Mouse (Mus musculus) brain, adult 2 months (tissue): ENCODE measurements around the gene Dll3.

Experiments
- DNase-seq: peaks from one replicate; pipeline ENCODE4 v3.0.0; 2011; ENCODE audit warnings: low read depth, low spot score

Dll3 gene

DNA sequence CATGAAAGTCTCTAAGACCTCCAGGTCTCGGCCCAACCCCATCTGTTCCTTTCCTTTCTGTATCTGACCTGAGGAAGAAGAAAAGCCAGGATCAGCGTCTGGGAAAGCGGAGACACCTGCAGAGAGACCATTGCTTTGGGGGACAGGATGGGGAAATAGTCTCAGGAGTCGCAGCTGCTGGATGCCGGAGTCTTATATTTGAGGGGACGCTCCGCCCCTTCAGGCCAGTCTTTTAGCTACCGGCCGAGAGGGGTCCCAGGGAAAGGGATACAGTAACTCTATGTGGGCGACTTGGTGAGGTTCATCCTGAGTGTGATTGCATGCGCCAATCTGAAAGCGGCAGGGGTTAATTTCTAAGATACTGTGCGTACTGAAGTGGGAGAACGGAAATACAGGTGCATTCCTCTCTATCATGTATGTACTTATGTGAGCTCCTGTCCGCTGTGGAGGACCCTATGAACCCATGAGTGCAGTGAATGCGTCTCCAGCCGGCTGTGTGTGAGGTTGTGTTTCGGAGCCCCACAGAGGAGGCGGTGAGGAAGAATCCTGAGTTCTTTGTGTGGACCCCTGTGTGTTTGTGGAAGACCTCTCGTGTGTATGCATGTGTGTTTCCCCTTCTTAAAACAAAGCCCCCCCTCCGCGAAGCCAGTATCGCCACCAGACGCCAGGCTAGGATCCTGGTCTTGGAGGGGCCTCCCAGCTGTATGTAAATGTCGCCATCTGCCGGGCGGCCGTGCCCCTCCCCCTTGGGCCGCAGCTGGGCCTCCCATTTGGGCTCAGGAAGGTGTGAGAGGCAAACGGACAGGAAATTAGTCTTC, at the start of gene Dll3:
Gene Dll3, minus strand, starts transcription at position 623 of the 818 bp plus-strand sequence.
- DNase-seq = peak; percentile 33

DNA sequence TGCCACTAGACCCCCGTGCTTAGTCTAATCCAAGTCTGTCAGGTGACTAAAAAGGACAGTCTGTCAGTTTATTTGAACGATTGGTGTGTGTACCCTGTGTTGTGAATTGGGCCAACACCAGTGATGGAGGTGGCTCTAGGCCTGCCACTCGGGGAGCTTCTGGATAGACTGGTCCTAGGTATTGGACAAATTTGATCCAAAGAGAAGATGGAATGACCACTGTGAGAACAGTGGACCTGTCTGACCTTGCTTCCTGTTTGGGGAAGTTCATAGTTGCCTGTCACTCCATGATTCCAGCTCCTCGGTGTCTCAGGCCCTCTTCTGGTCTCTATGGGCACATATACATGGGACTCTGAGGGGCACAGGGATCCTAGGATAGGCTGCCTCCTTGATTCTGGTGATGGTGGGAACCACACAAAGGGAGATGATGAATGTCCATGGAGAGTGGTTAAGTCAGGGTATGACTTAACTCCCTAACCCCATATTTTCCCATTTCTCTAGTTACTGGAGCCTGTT, 49.7 kb upstream of the Dll3 start:
- no peak for DNase-seq

DNA sequence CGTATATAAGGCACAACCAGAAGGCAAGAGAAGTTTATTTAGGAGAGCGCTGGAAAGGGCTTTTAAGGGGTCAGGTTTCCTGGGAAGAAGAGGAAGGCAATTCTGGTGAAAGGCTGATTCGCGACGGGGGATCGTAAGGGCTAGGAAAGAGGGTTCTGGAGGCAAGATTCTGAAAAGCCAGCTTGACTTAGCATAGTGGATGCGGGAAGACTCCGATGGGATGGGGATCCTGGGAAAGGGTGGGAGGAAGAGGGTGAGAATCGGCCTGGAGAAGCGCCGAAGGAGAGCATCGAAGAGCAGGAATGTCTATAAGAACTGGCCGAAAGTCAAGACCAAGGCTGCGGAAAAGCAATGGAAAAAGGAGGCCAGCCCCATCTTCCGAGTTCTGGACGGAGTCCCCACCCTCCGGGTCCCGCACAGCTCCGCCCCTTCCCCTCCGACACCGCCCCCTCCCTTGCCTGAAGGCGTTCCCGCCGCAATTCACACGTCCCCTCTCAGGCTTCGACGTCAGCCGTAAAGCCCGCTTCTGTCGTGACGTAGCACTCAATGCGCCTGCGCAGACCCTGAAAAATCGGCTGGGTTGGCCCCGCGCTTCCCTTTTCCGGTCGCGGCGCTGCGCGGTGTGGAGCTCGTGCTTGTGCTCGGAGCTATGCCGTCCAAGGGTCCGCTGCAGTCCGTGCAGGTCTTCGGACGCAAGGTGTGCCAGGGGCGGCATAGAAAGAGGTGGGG, 48.3 kb upstream of the Dll3 start, which contains the start of gene Rps16:
Gene Rps16, plus strand, starts transcription at position 498 of the 729 bp plus-strand sequence.
- peak; percentile 99 for DNase-seq

DNA sequence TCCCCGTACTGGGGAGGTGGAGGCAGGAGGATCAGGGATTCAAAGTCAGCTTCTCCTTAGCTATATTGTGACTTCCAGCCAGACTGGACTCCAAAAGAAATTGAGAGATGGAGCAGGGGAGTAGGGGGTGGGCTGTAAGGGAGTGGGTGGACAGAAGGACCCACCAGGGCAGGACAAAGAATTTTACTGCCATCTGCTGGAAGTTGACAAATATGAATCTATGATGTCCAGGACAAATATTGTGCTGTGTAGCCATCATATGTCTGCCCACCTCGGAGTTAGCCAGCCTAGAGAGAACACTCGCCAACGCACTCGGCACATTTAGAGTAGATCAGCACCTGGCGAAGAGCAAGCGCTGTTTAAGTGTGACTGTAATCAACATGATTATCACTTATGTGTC, 46.6 kb upstream of the Dll3 start:
- DNase-seq = no peak

DNA sequence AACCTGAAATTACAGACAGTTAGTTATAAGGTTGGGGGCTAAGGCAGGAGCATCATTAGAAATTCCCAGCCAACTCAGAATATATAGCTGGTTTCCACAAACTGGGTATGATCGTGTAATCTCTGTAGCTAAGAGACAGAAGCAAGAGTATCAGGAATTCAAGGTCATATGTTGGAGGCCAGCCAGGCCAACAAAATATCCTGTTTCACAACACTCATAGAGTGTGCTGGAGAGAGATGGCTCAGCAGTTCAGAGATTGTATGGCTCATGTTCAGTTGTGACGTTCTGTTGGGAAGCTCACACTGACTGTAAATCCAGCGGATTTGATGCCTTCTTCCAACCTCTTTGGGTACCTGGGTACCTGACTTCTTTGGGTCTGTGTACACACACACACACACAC, 45.7 kb upstream of the Dll3 start:
- DNase-seq = no peak

DNA sequence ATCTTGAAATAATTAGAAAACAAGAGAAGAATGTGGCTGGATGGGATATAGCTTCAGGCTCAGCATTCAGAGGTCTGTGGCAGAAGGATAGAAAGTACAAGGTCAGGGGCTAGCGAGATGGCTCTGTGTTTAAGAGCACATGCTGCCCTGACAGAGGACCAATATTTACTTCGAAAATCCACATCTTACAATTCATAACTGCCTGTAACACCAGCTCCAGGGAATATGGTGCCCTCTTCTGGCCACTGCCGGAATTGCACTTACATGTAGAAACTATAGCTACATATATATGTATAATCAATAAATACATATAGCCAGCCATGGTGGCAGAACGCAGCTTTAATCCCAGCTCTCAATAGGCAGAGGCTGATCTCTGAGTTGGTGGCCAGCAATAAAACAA, 42.6 kb upstream of the Dll3 start:
- DNase-seq = peak; percentile 86

DNA sequence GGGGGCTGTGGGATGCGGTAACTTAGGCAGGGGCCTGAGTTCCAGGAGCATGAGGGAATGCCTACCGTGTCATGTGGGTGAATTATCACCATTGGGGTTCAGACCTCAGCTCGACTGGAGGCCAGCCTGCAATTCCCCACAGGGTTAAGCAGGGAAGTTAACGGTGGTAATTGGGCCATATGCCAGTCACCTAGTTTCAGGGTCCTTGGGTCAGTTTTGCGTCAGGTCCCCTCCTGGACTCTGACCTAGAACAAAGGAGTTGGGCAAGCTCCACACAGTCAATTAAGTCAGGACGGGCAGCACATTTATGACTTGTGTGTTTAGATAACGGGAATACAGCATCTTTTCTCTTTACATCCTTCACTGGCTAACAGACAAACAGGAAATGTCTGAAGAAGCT, 39.3 kb upstream of the Dll3 start:
- DNase-seq = no peak

DNA sequence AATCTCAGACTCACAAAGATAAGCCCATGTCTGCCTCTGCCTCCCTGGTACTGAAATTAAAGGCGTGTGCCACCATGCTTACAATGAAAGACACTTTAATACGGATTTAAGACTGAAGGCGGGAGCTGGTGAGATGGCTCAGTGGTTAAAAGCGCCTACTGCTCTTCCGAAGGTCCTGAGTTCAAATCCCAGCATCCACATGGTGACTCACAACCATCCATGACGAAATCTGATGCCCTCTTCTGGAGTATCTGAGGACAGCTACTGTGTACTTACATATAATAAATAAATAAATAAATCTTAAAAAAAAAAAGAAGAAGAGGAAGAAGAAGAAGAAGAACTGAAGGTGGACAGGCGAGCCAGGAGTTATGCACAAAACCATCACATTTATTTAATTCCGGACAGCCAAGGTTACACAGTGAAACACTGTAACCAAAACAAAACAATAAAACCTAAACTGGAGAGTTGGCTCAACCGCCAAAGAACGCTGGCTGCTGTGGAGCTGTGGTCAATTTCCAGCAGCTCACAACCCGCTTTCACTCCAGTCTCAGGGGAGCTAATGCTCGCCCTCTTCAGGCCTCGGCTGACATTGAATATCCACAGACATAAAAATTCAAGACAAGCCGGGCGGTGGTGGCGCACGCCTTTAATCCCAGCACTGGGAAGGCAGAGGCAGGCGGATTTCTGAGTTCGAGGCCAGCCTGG, 37.3 kb upstream of the Dll3 start:
- DNase-seq = peak; percentile 39

DNA sequence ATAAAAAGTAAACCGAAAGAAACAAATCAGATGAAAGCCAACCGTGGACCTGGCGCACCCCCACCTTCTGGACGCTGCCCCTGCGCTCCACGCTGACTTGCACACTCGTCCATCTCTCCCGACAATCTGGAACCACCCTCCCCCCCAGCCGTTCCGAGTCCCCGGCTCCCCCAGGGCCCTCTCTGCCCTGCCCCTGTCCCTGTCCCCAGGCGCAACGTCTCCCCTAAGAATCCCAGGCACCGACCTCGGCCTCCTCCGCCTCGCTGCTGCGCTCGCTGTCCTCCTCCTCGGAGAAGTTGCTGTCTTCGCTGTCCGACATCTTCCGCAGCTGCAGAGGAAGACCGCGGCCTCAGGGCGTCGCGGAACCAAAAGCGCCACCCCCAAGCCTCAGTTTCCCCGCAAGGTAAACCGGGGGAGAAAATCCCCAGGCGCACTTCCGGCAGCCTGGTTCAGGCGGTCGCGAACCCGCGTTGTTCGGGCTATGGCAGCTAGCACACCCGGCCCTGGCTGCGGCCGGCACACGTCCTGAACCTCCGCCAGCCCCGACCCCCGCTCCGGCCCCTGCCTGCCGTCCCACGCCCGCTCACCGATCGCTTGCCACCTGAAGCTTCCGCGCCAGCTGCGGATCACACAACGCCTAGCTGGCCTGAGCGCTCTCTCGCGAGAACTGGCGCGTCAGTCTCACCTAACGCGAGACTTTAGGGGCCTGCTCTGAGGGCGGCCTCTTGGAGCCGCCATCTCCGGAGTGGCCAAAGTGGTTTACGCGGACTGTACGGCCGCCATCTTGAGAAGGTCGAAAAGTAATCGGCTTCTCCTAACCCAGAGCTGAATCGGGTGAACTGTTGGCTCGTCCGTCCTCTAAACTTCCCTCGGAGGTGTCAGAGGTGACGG, 36.3 kb upstream of the Dll3 start, which contains the start of gene Supt5:
Gene Supt5, minus strand, starts transcription at position 639 of the 891 bp plus-strand sequence.
- peak; percentile 99 for DNase-seq

DNA sequence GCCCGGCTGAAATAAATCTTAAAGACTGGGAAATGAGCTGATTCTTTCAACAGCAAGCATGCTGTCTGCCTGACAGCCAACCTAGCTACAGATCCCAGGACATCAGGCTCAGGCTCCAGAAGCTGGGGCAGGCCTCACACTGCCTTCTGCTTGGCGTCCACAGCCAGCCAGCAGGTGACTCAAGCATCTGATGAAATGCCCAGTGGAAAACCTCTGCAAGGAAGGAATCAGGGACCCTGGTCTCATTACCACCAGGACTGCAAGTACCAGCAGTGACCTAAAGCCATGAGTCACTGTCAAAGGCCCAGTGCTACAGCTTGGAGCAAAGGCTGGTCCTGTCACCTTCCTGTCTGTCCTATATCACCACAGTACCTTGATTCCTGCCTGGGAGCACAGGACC, 33.4 kb upstream of the Dll3 start:
- DNase-seq = no peak

DNA sequence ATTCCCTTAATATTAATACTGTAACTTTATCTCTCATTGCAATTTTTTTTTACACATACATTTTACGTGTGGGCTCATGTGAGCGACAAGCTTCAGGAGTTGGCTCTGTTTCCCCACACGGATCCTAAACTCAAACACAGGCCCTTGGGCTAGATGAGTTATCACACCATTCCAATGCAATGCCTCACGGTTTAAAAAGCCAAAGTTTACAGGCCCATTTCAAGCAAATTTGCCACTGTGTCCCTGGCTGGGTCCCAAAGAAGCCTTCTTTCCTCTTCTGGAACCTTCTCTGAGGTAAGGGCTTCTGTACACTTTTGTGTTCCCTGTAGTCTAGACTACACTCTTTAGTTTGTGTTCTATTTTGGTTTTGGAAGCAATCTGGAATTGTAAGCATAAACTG, 32.5 kb upstream of the Dll3 start:
- DNase-seq = no peak

DNA sequence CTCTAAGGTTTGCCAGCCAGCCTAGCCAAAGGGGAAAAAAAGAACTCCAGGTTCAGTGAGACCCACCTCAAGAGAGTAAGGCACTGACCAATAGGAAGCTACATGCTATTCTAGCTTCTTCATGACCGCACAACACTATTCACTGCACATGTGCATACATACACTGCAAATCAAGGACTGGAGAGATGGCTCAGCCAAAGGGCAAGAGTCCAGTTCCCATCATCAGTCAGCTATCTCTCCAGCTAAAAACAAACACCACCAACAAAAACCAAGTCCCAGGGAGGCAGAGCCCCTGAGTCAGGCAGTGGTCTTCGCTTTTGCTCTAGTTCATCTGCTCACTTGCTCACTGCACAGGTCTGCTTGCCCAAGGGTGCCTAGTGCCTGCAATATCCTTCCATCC, 26.2 kb upstream of the Dll3 start:
- DNase-seq = no peak

DNA sequence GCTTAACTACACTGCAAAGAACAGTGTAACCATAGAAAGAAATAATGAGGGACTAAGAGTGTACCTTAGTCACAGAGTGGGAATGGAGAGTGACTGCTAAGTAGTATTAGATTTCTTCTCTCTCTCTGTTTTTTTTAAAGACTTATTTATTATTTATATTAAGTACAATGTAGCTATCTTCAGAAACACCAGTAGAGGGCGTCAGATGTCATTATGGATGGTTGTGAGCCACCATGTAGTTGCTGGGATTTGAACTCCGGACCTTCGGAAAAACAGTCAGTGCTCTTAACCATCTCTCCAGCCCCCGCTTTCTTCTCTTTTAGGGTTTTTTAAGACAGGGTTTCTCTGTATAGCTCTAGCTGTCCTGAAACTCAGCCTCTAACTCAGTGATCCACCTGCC, 24.4 kb upstream of the Dll3 start:
- DNase-seq = no peak

DNA sequence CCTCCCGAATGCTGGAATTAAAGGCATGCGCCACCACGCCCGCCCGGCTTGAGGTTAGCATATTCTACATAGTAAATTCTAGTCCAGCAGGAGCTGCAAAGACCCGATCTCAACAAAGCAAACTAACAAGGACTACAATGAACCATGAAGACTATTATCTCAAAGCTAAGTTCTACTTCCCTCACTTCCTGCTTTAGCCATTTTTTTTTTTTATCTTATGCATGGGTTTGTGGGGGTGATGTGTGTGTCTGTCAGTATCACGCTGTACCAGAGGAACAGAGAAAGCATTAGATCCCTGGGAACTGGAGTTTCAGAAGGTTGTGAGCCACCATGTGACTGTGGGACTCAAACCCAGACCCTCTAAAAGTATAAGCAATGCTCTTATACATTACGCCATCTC, 23.3 kb upstream of the Dll3 start:
- no peak for DNase-seq

DNA sequence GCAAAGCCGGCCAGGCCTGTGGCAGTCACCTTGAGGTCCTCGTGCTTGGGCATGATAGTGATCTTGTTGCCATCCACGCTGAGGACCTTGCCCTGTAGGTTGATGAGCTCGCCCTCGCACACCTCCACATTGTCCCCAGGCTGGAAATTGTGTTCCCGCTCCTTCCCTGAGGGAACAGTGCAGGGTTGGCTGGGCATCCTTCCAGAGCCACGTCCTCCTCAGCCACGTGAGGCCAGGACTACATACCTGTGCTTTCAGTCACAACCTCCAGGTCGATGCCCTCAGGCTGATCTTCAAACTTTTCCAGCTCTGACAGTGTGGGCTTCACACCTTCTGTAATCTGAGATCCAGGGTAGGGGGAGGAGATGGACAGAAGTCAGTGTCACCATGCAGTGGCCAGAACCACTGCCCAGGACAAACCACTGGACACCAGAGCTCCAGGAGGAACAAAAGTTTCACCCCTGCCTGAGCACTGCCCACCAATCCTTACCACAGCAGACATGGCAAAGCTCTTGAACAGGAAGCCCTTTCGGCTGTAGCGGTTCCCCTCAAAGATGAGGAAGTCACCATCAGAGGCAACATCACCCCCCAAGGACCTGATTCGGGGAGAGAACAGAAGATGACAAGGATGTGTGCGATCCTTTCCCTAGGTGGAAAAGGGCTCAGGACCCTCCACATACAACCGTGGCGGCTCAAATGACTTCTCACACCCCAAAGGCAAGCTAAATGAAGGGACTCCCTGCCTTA, 20.1 kb upstream of the Dll3 start:
- DNase-seq = no peak

DNA sequence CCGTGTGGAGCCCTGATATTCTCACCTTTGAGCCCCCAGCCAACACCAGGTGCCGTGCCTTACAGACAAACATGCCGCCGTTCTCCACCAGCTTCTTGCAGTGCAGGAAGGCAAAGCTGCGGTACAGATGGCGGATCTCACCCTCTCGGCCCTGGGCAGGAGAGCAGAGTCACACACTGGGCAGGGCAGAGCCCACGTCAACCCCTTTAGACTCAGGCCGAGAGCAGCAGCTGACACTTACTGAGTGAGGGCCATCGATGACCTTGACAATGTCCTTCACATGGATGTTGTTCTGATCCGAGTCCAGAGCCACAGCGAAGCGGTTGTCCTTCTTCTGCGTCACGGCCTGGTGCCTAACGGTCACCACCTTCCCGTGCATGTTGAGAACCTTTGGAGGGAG, 16.7 kb upstream of the Dll3 start:
- DNase-seq = no peak

DNA sequence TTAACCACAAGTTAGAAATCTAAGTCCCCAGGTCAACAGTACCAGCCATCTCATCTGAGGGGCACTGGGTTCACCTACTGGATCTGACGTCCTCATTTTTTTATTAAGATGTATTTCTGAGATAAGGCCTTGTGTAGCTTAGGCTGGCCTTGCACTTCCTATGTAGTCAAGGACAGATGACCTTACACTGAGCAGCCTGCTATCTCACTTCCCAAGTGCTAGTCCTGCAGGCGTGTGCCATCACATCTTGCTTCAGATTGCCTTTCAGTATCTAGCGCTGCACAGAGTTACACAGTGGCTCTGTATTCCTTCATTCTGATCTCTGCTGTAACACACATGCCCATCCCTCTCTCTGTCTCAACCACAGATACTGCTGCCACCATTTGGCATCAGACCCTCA, 16.0 kb upstream of the Dll3 start:
- DNase-seq = no peak

DNA sequence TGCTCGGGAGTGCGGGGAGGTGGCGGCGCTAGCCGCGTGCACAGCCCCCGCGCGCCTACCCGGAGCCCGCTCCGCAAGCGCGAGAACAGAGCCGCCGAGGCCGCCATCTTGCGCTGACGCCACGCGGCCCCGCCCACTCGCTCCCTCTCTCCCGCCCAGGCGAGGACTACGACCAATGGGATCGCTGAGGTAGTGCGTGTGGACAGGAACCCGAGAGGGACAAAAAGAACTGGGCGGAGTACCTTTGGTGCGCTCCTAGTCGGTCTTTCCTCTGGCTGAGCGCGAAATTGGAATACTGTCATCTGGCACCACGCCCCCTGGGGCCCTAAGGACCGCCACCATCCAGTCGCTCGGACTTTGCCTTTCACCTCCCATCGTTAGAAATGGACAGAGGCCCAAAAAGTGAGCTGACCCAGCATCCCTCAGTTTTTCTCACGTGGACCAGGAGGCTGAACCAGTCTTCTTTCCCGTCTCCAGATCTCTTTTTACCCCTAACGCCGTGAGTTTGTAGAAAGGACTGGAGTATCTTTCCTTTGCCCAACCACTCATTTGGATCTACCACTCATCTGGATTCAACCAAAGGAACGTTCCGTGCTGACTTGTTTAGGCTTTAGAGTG, 10.0 kb upstream of the Dll3 start, which contains the start of gene Timm50:
Gene Timm50, minus strand, starts transcription at position 147 of the 618 bp plus-strand sequence.
- peak; percentile 99 for DNase-seq

DNA sequence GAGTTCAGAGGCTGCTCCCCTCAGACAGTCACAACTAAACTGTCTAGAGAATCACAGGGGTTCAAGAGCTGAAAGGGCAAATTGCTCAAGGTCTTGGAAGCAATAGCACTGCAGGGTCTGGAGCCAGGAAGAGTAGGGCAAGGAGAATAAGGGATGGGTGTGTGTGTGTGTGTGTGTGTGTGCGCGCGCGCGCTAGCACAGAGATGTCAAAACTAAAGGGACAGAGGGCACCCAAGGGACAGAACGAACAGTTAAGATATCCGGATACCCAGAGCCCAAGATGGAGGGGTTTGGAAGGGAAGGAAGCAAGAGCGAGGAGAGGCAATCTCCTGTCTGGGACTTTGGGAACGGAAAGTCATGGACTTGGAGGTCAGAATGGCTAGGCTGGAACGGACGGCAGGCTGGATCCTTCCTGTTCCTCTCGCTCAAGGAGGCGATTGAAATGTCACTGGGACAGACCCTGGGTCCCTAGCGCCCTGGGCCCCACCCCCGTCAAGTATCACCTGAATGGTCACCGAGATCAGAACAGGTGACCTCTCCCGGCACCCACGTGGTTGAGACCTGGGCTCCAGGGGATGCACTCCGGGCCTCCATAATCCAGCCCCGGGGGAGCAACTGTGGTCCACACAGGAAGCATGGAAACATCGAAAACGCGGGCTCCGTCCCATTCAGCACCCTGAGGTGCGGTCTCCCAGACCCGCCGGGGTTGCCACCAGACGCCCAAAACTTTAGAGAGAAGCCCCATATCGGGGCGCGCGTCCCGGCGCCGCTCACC, 9.3 kb upstream of the Dll3 start:
- peak; percentile 21 for DNase-seq
